Mouse (Mus musculus) urinary bladder, postnatal 25 days (tissue): ENCODE measurements at regions not wholly inside any gene's neighbourhood (a gene's known extent, or its start where the extent isn't known, plus 50 kb on each side); places are given as distances from the start of the nearest gene placed in this dataset.

Experiments used
- DNase-seq: peaks from one replicate; pipeline ENCODE4 v3.0.0; 2022; ENCODE audit warnings: low spot score

- DNase-seq, result peak; percentile 68
Observed at GRCm38 (mm10) chr3:62159031-62159430, 179.1 kb upstream of the Arhgef26 start.

- DNase-seq, result no peak
Observed at GRCm38 (mm10) chr3:62170647-62171046, 167.5 kb upstream of the Arhgef26 start.

- no peak for DNase-seq
Observed at GRCm38 (mm10) chr3:62187807-62188509, 150.2 kb upstream of the Arhgef26 start.

- DNase-seq, result no peak
Observed at GRCm38 (mm10) chr3:62192466-62192865, 145.7 kb upstream of the Arhgef26 start.

- DNase-seq, result no peak
Observed at GRCm38 (mm10) chr3:62194421-62194820, 143.7 kb upstream of the Arhgef26 start.

- DNase-seq, result no peak
Observed at GRCm38 (mm10) chr3:62196679-62197078, 141.5 kb upstream of the Arhgef26 start.

- peak; percentile 47 for DNase-seq
Observed at GRCm38 (mm10) chr3:62215806-62216205, 122.3 kb upstream of the Arhgef26 start.

GRCm38 (mm10) chr3:62217335-62217734 lies 120.8 kb upstream of the Arhgef26 start:
- DNase-seq, result no peak

GRCm38 (mm10) chr3:62227697-62228096 lies 110.4 kb upstream of the Arhgef26 start:
- no peak for DNase-seq

- DNase-seq, result no peak
Observed at GRCm38 (mm10) chr3:62228156-62228555, 110.0 kb upstream of the Arhgef26 start.

- DNase-seq, result no peak
Observed at GRCm38 (mm10) chr3:62241031-62241430, 97.1 kb upstream of the Arhgef26 start.

- DNase-seq, result no peak
Observed at GRCm38 (mm10) chr3:62271703-62272102, 66.4 kb upstream of the Arhgef26 start.

GRCm38 (mm10) chr3:62278279-62278678 lies 59.9 kb upstream of the Arhgef26 start:
- DNase-seq, result no peak

GRCm38 (mm10) chr3:62280960-62281359 lies 57.2 kb upstream of the Arhgef26 start:
- DNase-seq, result no peak
